Mouse (Mus musculus): ENCODE results near the gene Naa10. TPM values are rescaled to one million over a fixed set of nuclear protein-coding genes. Genes with fewer than 3 reads are reported as not detected.

Naa10 gene
- total RNA-seq, 2 experiments from 2014 or later, result 159 to 215 TPM

Other genes starting within 250 kb of the Naa10 start
- gene Slc6a8, start 248.8 kb downstream of the Naa10 start, total RNA-seq (2014; fragmentation: Nextera tagmentation), result 1.1 TPM in 1 of 2 replicates, not detected in the other
- not detected in 2 replicates for gene Slc6a8, start 248.8 kb downstream of the Naa10 start, total RNA-seq (2017)
- gene Bcap31, start 205.8 kb downstream of the Naa10 start, total RNA-seq (2014; fragmentation: Nextera tagmentation), result 127 and 157 TPM in 2 replicates
- gene Bcap31, start 205.8 kb downstream of the Naa10 start, total RNA-seq (2017), result 255 and 292 TPM in 2 replicates
- 61.0 and 61.6 TPM in 2 replicates for gene Abcd1, start 205.3 kb downstream of the Naa10 start, total RNA-seq (2014; fragmentation: Nextera tagmentation)
- gene Abcd1, start 205.3 kb downstream of the Naa10 start, total RNA-seq (2017), result 19.5 and 26.1 TPM in 2 replicates
- gene Plxnb3, start 164.9 kb downstream of the Naa10 start, total RNA-seq (2014; fragmentation: Nextera tagmentation), result not detected in 2 replicates
- gene Plxnb3, start 164.9 kb downstream of the Naa10 start, total RNA-seq (2017), result 0.13 and 0.57 TPM in 2 replicates
- gene Srpk3, start 147.5 kb downstream of the Naa10 start, total RNA-seq (2014; fragmentation: Nextera tagmentation), result not detected in 2 replicates
- not detected in 2 replicates for gene Srpk3, start 147.5 kb downstream of the Naa10 start, total RNA-seq (2017)
- 290 and 324 TPM in 2 replicates for gene Idh3g, start 135.0 kb downstream of the Naa10 start, total RNA-seq (2014; fragmentation: Nextera tagmentation)
- 213 and 240 TPM in 2 replicates for gene Idh3g, start 135.0 kb downstream of the Naa10 start, total RNA-seq (2017)
- 623 and 635 TPM in 2 replicates for gene Ssr4, start 134.9 kb downstream of the Naa10 start, total RNA-seq (2014; fragmentation: Nextera tagmentation)
- gene Ssr4, start 134.9 kb downstream of the Naa10 start, total RNA-seq (2017), result 345 and 370 TPM in 2 replicates
- gene Pdzd4, start 97.0 kb downstream of the Naa10 start, total RNA-seq (2014; fragmentation: Nextera tagmentation), result 0.58 and 2.6 TPM in 2 replicates
- gene Pdzd4, start 97.0 kb downstream of the Naa10 start, total RNA-seq (2017), result 0.90 and 1.4 TPM in 2 replicates
- not detected in 2 replicates for gene Avpr2, start 29.8 kb downstream of the Naa10 start, total RNA-seq (2014; fragmentation: Nextera tagmentation)
- 0.09 TPM in 1 of 2 replicates, not detected in the other for gene Avpr2, start 29.8 kb downstream of the Naa10 start, total RNA-seq (2017)
- gene L1cam, start 25.8 kb downstream of the Naa10 start, total RNA-seq (2014; fragmentation: Nextera tagmentation), result 0.11 and 0.13 TPM in 2 replicates
- 0.26 and 1.6 TPM in 2 replicates for gene L1cam, start 25.8 kb downstream of the Naa10 start, total RNA-seq (2017)
- 45.1 and 49.1 TPM in 2 replicates for gene Arhgap4, start 74 bp downstream of the Naa10 start, total RNA-seq (2014; fragmentation: Nextera tagmentation)
- gene Arhgap4, start 74 bp downstream of the Naa10 start, total RNA-seq (2017), result 26.4 and 36.3 TPM in 2 replicates
- 24.5 and 60.3 TPM in 2 replicates for gene Renbp, start 8.9 kb upstream of the Naa10 start, total RNA-seq (2014; fragmentation: Nextera tagmentation)
- gene Renbp, start 8.9 kb upstream of the Naa10 start, total RNA-seq (2017), result 13.6 and 24.3 TPM in 2 replicates
- gene Hcfc1, start 44.4 kb upstream of the Naa10 start, total RNA-seq (2014; fragmentation: Nextera tagmentation), result 114 and 140 TPM in 2 replicates
- gene Hcfc1, start 44.4 kb upstream of the Naa10 start, total RNA-seq (2017), result 55.5 and 63.3 TPM in 2 replicates
- gene Irak1, start 102.0 kb upstream of the Naa10 start, total RNA-seq (2014; fragmentation: Nextera tagmentation), result 101 and 122 TPM in 2 replicates
- 54.8 and 60.7 TPM in 2 replicates for gene Irak1, start 102.0 kb upstream of the Naa10 start, total RNA-seq (2017)
- not detected in 2 replicates for gene Opn1mw, start 205.5 kb upstream of the Naa10 start, total RNA-seq (2014; fragmentation: Nextera tagmentation)
- gene Opn1mw, start 205.5 kb upstream of the Naa10 start, total RNA-seq (2017), result not detected in 2 replicates
- 19.9 and 22.6 TPM in 2 replicates for gene Mecp2, start 213.4 kb upstream of the Naa10 start, total RNA-seq (2014; fragmentation: Nextera tagmentation)
- 11.6 and 14.6 TPM in 2 replicates for gene Mecp2, start 213.4 kb upstream of the Naa10 start, total RNA-seq (2017)
- not detected in 2 replicates for gene Tex28, start 245.9 kb upstream of the Naa10 start, total RNA-seq (2014; fragmentation: Nextera tagmentation)
- gene Tex28, start 245.9 kb upstream of the Naa10 start, total RNA-seq (2017), result not detected in 2 replicates

Measured in granulocyte monocyte progenitor cell, adult 5-6 weeks (primary cell).